Mouse (Mus musculus) limb, embryonic 15.5 days (tissue): ENCODE measurements around the gene Isg20l2. TPM values are rescaled to one million over a fixed set of nuclear protein-coding genes. Genes with fewer than 3 reads are reported as not detected.

Experiments
- polyA plus RNA-seq: library from polyadenylated mRNA; unstranded; fragments of >200 nt; fragmentation: Nextera tagmentation; extraction: Ambion mirVana; gene quantifications from 2 replicates; pipeline ENCODE4 v1.2.1, GENCODE M21; 2015

Gene Isg20l2
- polyA plus RNA-seq, 1 experiment from 2014 or later: 56.0 TPM

Other genes with a start within 250 kb of the Isg20l2 start
- 0.36 and 0.59 TPM in 2 replicates for gene Lrrc71, start 181.7 kb upstream of the Isg20l2 start, polyA plus RNA-seq
- 0.48 and 0.76 TPM in 2 replicates for gene Ntrk1, start 135.2 kb upstream of the Isg20l2 start, polyA plus RNA-seq
- gene Insrr, start 133.4 kb upstream of the Isg20l2 start, polyA plus RNA-seq: 0.19 and 0.36 TPM in 2 replicates
- gene Pear1, start 106.0 kb upstream of the Isg20l2 start, polyA plus RNA-seq: 24.6 and 25.7 TPM in 2 replicates
- 0.05 TPM in 1 of 2 replicates, not detected in the other for gene Sh2d2a, start 83.6 kb upstream of the Isg20l2 start, polyA plus RNA-seq
- 13.1 and 15.0 TPM in 2 replicates for gene Prcc, start 44.7 kb upstream of the Isg20l2 start, polyA plus RNA-seq
- gene Hdgf, start 24.0 kb upstream of the Isg20l2 start, polyA plus RNA-seq: 223 and 241 TPM in 2 replicates
- gene Mrpl24, start 10.8 kb upstream of the Isg20l2 start, polyA plus RNA-seq: 62.9 and 64.3 TPM in 2 replicates
- 18.4 and 18.5 TPM in 2 replicates for gene Rrnad1, start 403 bp downstream of the Isg20l2 start, polyA plus RNA-seq
- gene Crabp2, start 18.4 kb downstream of the Isg20l2 start, polyA plus RNA-seq: 249 and 274 TPM in 2 replicates
- 26.6 and 37.2 TPM in 2 replicates for gene Nes, start 40.8 kb downstream of the Isg20l2 start, polyA plus RNA-seq
- gene Bcan, start 69.9 kb downstream of the Isg20l2 start, polyA plus RNA-seq: 0.72 and 1.1 TPM in 2 replicates
- gene Hapln2, start 97.3 kb downstream of the Isg20l2 start, polyA plus RNA-seq: not detected in 2 replicates
- 29.4 and 32.6 TPM in 2 replicates for gene Gpatch4, start 112.8 kb downstream of the Isg20l2 start, polyA plus RNA-seq
- gene Naxe, start 128.2 kb downstream of the Isg20l2 start, polyA plus RNA-seq: 184 and 193 TPM in 2 replicates
- not detected in 2 replicates for gene Ttc24, start 148.0 kb downstream of the Isg20l2 start, polyA plus RNA-seq
- gene Iqgap3, start 151.7 kb downstream of the Isg20l2 start, polyA plus RNA-seq: 17.6 and 17.8 TPM in 2 replicates
- gene Mef2d, start 212.1 kb downstream of the Isg20l2 start, polyA plus RNA-seq: 23.3 and 29.8 TPM in 2 replicates